Mouse (Mus musculus): ENCODE data around the gene Stard7.
"Not testable (repeated sequence)": the region's sequence is repeated elsewhere in the genome, so short reads cannot be mapped to it uniquely, and the experiment has no call there.

Gene Stard7

DNA sequence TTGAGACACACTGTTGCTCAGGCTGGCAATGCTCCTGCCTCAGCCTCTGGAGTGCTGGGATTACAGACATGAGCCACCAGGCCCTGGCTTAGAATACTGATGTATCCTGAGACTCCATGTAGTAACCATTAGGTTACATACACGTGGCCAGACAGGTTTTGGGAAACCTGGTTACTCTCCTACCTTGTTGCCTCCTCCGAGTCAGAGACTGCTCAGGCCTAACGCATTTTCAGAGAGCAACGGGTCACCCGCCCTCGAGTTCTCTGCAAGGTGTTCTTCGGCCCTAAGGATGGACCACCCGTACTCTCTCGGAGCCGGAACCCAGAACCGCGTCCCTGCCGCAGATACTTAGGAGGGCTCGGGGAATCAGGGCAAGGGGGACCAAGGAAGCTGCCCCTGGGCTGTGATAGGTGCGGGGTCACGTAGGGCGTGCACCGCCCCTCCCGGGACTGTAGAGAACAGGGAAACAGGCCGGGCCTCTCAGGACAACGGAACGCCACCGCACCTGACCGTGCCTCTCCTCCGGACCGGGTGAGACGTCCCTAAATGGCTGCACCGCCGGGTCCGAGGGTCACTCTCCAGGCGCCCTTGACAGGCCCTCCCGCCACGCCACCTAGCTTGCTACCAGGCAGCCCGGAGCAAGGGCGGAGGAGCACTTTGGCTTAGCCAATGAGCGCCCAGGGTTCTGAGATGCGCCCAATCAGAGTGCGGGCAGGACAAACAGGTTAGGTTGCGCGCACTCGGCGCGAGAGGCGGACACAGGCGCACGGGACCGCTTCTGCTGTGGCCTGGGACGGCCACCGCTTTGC, at the start of gene Stard7:
Stard7 (plus strand) TSS at position 728 of the 809 bp plus-strand sequence.
- DNase-seq (ENCODE audit: low read depth) = peak; percentile 90

DNA sequence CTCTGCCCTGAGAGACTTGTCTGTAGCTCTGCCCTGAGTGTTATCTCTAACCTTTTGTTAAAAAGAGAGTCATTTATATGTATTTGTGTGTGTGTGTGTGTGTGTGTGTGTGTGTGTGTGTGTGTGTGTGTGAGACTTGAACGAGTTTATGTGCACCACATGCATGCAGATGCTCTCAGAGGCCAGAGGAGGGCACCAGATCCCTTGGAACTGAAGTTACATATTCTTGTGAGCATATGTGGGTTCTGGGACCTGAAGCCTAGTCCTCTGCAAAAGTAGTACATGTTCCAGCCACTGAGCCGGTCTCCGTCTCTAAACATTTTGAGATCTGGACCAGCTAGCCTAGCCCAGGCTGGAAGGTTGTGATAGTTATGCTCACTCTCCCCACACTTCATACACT, 44.8 kb upstream of the Stard7 start:
- no peak for DNase-seq (ENCODE audit: low read depth)

DNA sequence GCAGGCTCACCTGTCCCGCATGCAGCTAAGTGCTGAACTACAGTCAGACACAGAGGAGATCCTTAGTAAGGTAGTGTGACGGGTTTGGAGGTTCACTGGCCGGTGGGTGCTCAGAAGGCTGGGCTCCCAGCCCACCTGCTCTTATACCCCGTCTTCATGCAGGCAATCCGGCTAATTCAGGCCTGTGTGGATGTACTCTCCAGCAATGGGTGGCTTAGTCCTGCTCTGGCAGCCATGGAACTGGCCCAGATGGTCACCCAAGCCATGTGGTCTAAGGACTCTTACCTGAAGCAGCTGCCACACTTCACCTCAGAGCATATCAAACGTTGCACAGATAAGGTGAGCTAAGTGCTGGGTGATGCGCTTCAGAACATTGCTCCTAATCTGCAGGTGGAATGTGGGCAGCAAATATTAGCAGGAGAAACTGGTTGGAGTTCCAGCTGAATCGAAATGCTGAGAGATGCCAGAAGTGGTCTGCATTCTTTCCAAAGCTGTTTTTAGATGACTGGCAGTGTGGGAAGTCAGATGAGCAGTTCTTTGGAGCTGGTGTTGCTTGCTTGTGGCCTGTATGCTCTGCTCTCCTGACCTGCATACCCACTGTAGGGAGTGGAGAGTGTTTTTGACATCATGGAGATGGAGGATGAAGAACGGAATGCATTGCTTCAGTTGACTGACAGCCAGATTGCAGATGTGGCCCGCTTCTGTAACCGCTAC, 32.0 kb upstream of the Stard7 start:
- DNase-seq (ENCODE audit: low read depth) = no peak

DNA sequence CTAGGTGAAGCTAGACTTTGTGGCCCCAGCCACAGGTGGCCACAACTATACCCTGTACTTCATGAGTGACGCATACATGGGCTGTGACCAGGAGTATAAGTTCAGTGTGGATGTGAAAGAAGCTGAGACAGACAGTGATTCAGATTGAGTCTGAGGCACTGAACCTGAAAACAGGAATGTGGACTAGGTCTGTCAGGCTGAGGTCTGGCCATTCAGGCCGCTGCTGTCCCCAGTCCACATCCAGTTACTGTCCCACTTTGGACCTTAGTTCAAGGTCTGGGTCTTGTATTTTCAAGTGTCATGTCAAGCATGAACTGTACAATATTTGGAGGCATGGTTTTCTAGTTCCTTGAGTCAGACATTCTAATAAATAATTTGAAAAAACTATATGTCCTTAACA, 30.0 kb upstream of the Stard7 start:
- DNase-seq (ENCODE audit: low read depth) = no peak

DNA sequence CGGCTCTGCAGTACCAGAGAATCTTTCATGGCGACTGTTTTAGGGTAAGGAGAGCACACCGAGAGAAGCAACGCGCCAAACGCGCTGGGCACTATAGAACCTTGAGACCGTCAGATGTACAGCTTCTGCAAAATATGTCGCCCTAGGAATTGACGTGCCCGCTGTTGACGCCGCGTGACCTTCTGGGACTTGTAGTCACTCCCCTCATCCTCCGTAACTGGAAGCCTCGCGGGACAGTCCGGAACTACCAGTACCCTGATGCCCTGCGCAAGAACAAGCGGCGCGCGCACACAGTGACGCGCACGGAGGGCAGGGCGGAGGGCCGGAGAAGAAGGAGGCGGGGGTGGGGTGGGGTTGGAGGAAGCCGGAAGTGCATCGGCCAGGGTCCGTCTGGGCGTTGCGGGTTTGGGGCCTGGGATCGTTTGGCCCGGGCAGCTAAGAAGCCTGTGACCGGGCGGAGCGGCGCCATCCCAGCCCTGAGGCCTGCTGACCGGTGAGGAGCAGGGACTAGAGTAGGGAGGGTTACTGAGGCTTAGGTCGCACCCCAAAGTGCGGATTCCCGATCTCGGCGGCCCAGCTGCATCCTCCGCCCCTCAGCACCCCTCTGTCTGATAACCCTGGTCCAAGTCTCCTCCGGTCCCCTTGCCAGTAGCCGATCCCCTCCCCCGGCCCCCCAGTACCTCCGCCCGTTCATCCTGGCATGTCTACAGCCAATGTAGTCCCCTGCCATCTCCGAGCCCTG, 22.3 kb upstream of the Stard7 start, which contains the start of the genes Ciao1 and Tmem127:
Ciao1 (minus strand) TSS at position 225 of the 742 bp plus-strand sequence.
Tmem127 (plus strand) TSS at position 317 of the 742 bp plus-strand sequence.
- DNase-seq (ENCODE audit: low read depth) = peak; percentile 97

DNA sequence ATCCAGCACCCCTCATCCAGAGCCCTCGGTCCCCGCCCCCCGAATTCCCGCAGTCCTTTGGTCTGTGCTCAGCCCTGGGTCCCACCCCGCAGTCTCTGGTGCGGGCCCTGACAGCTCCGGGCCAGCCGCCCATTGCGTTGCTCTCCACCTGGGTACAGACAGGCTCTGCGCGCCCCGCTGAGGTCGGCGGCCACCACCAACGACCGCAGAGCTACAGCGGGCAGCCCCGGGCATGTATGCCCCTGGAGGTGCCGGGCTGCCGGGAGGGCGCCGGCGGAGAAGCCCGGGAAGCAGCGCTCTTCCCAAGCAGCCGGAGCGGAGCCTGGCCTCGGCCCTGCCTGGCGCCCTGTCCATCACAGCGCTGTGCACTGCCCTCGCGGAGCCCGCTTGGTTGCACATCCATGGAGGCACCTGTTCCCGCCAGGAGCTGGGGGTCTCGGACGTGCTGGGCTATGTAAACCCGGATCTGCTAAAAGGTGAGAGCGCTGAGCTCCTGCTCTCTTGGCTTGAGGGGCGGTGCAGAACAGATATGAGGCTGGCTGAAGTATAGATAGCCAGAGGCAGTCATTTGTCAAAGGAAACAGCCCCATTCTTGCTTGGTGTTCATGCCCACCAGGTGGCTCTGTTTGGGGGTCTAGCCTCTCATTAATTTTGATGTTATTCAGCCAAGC, 21.5 kb upstream of the Stard7 start:
- no peak for DNase-seq (ENCODE audit: low read depth)

DNA sequence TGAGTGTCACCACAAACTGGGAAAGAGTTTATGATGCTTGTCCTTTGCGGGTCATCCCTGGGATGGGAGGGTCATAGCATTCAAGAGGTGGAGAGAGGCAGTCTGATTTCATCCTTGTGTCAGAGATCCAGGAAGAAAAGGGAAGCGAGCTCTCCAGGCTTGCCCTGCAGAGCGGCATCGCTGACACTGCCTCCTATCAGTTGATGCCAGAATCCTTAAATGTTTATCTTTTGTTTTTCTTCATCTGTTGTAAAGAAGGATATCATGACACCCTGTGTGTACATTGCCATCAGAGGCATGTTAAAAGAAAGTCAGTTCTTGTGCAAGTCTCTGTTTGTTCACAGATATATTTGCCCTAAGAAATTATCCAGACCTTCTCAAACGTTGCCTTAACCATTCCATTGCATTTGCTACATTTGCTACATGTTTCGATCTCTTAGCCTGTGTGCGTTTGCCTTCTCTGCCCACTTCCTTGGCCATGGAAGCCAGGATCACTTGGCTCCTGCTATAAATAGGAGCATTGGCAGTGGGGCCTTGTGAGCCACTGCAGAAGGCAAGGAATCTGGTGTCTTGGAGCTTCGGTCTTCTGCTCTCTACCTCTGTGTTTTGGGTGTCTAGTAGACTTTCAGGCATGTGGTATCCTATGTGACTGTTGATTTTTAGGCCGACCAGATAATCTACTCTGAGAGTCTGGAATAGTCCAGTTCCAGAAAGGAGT, 19.6 kb upstream of the Stard7 start:
- DNase-seq (ENCODE audit: low read depth) = no peak

DNA sequence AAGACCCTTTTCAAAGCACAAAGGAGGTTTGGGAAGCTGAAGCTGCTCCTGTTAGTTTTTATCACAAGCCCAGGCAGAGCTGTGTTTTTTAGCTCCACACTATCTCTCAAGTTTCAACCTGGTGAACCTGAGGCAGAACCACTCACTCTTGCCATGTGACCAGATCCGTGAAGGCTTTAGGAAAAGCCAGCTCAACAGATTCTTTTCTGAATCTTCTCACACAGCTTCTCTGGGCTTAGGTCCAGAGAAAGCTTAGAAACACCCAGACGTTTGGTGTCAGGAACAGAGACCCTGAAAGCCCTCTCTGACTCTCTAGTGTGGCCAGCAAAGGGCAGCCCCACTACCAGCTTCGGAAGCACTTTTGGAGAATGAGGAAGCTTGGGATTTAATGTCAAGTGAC, 18.6 kb upstream of the Stard7 start:
- DNase-seq (ENCODE audit: low read depth) = no peak

DNA sequence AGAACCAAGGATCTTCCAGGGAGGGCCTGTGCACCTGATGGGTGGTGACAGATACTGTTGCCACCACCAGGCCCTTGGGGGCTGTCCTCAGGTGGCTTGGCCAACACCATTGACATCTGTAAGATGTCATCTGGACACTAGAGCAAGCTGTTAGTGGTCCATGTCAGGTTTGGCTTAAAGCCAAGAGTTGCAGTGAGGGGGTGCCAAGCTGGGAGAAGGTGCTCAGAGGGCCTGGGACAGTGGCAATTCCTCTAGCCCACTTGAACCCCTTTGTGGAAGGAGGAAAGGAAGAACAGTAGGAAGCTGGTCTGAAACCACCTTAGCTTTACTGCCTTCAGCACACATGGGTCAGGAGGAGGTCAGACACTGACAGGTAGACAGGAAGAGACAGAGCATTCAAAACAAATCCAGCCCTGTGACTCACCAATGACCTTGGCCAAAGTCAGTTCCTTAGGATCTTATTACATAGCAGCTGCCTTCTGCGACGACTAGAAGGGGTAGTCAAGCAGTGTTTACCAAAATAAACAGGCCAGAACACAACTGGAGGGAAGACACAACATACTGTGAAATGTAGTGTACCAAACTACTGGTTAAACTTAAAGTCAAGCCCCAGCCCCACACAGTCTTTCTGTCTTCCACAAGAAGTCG, 18.0 kb upstream of the Stard7 start:
- DNase-seq (ENCODE audit: low read depth) = no peak

DNA sequence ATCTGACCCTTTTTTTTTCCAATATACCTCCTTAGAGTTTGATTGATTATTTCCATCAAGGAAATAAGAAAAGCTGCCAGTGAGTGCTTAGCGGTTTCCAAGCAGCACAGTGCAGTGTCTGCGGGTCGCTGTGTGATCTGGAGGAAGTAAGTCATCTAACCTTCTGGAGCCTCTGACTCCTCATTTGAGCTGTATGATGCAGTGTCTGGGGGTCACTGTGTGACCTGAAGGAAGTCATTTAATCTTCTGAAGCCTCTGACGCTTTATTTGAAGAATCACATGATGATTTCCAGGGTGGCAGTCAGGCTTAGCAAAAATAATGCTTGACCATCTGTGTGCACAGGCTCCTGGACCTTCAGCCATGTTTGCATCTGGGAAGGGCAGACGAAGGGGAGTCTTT, 17.2 kb upstream of the Stard7 start:
- no peak for DNase-seq (ENCODE audit: low read depth)

DNA sequence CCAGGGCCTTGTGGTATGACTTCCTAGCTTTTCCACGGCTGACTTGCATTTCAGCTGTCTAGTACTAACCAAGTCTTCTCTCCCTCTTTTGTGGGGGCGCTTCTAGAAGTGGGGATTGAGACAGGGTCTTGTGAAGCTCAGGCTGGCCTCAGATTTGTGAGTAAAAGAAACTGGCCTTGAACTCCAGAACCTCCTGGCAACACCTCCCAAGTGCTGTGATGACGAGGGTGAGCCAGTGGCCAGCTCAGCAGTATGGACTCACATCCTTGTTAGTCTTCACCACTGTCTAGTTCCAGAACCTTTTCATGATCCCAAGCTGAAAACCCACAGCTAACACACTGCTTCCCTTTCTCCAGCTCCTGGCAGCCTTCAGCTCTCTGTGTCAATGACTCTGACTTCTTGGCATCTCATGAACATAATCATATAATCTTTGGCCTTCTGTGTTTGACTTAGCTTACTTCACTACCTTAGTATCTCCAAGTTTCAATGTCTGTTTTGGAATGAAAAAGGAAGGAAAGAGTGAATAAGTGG, 15.3 kb upstream of the Stard7 start:
- DNase-seq (ENCODE audit: low read depth) = peak; percentile 63

DNA sequence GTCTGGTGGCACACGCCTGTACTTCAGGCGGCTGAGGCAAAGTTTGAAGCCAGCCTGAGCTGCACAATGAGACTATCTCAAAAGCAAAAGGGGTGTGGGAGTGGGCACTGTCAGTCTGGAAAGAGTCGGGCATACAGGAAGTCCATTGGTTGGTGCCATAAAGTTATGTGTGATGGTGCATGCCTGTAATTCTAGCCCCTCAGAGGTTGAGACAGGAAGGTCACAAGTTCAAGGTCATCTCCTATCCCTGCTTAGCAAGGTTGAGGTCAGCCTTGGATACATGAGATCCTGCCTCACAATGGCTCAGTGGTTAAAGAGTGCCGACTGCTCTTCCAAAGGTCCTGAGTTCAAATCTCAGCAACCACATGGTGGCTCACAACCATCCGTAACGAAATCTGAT, 14.7 kb upstream of the Stard7 start:
- no peak for DNase-seq (ENCODE audit: low read depth)

DNA sequence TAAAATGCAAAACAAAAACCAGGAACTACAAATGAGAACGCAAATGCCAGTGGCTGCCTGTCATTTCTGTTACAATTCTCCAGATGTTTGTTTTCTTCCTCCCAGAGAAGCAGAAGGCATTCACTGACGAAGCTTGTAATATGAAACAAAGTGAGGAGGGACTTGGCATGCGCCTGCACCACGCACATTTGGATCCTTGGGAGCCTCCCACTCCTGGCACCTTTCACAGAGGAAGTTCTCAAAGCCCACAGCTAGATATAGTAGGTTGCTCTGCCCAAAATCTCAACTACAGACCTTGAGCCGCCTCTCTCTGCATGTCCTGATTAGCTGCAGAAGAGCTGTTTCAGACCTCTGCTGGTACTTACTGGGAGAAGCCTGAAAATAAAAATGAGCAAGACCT, 10.7 kb upstream of the Stard7 start:
- DNase-seq (ENCODE audit: low read depth) = no peak

DNA sequence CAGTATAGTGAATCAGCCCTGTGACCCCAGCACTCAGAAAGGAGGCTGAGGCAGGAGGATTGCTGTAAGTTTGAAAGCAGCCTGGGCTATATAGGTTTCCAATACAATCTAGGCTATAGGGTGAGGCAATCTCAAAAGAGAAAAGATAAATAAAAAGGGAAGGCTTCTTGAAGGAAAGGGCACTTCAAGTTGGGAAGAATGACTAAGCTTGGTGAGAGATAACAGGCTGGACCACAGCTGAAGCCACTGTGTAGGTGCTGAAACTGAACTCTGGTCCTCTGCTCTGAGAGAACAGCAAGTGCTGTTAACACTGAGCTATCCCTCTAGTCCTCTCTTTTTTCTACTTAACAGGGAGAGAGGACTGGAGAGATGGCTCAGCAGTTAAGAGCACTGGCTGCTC, 7.5 kb upstream of the Stard7 start:
- no peak for DNase-seq (ENCODE audit: low read depth)

DNA sequence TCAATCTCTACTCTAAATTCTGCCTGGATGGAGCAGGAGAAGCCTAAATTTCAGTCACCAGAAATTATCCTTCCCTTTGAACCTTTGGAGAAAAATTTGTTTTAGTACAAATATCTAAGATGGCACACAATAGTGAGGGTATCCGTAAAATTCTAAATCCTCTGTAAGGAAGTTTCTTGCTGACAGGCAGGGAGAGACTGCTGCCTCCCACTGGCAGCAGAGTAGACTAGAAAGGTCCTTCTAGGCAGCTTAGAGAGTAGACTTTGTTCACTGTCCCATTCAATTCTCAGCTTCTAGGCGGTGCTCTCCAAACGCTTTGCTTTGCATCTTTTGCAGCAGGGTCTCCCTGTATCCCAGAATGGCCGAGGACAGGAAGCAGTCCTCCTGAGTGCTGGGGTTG, 2.2 kb upstream of the Stard7 start:
- no peak for DNase-seq (ENCODE audit: low read depth)

DNA sequence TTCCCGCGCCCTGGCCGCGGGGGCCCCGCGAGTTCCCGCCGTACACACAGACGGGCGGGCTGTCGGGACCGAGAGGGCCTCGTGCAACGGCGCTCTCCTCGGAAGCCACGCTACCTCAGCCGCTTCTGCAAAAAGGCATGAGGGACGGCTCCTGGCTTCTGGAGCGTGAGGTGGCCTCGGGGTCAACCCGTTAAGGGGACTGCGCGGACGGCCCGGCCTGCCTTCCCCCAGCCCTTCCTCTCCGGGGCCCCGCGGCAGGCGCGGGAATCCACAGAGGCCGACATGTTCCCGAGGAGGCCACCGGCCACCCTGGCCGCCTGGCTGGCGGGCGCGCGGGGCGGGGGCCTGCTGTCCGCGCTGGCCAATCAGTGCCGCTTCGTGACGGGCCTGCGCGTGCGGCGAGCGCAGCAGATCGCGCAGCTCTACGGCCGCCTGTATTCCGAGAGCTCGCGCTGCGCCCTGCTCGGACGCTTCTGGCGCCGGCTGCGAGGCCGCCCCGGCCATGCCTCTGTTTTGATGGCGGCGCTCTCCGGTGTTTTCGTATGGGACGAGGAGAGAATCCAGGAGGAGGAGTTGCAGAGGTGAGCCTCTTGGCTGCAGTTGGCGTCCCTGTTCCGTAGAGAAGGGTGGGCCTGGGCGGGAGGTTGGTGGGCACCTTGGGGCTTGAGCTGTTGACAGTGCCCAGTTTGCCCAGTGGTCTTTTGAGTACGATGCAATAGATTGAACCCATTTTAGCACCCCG, 453 bp downstream of the Stard7 start:
- DNase-seq (ENCODE audit: low read depth) = no peak

DNA sequence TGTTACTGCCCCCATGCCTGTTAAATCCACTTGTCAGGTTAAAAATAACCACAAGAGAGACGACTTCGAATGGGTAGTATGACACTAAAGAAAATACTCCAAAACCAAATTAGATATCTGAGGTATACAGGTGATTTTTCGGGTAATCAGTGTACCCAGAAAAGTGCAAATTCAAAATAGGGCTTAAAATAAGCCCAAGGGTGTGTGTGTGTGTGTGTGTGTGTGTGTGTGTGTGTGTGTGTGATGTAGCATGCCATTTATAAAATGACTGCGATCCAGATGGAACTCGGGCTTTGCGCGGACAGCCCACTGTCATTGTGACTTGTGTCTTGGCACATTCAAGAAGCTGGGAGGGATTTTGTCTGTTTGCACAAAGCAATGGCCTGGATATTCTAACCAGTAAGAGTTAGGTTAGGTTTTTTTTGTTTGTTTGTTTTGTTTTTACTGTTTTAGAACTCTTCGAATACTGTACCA, 1.1 kb downstream of the Stard7 start:
- DNase-seq (ENCODE audit: low read depth) = no peak

DNA sequence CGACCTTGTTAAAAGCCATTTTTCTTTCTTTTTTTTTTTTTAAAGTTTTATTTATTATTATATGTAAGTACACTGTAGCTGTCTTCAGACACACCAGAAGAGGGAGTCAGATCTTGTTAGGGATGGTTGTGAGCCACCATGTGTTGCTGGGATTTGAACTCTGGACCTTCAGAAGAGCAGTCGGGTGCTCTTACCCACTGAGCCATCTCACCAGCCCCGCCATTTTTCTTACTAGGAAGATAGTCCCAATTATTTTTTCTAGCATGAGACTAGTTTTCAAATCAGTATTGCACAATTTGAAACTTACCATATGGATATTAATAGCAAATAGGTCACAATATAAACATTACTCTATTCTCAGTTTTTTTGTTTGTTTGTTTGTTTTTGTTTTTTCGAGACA, 2.0 kb downstream of the Stard7 start:
- not testable (repeated sequence) for DNase-seq (ENCODE audit: low read depth)

DNA sequence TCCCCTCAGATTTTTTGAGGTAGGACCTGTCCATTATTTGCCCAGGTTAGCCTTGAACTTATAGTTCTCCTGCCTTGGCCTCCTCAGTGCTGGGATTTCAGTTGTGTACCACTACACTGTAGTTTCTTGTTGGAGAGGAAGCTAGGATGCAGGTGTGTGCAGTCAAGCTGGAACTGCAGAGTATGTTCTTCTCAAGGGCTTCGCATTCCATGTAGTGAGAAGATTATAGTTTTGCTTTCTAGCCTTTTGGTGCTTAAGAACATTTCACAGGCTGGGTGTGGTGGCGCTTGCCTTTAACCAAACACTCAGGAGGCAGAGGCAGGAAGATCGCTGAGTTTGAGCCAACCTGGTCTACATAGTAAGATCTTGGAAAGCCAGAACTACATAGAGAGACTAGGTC, 2.8 kb downstream of the Stard7 start:
- DNase-seq (ENCODE audit: low read depth) = no peak

DNA sequence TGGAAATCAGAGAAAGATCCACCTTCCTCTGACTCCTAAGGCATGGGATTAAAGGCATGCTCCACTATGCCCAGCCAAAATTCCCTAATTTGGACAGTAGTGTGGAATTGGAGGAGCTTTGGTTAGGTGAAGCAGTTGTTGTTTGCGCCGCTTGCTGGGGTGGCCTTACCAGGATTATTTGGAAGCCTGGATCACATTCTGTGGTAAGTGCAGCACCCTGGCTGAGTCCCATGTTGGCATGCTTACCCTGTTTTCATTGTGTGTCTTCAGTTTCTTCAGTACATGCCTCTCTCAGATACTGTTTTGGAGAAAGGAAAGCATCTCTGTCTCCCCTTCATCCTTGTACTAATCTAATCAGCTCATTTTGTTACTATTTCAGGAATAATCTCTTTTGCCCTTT, 4.6 kb downstream of the Stard7 start:
- DNase-seq (ENCODE audit: low read depth) = no peak

Data from fibroblast of lung, adult 2 months (primary cell).